Mouse (Mus musculus): ENCODE data around the gene Espn.
A peak's percentile ranks its signal among the peaks of the same experiment; 100 is the strongest.

Espn gene

GRCm38 (mm10) chr4:152097911-152098799, 54.0 kb downstream of the Espn start:
- no peak for DNase-seq (ENCODE audit: low spot score in 2 of 2)

- DNase-seq (ENCODE audit: low spot score in 2 of 2), result no peak
Measured at GRCm38 (mm10) chr4:152096927-152097326, 55.2 kb downstream of the Espn start.

- no peak for DNase-seq (ENCODE audit: low spot score in 2 of 2)
Measured at GRCm38 (mm10) chr4:152095937-152096910, 55.9 kb downstream of the Espn start.

- DNase-seq (ENCODE audit: low spot score in 2 of 2), result no peak
Measured at GRCm38 (mm10) chr4:152094233-152094632, 57.9 kb downstream of the Espn start.

- DNase-seq (ENCODE audit: low spot score in 2 of 2), result no peak
Measured at GRCm38 (mm10) chr4:152092751-152093293, 59.3 kb downstream of the Espn start.

- no peak for DNase-seq (ENCODE audit: low spot score in 2 of 2)
Measured at GRCm38 (mm10) chr4:152090191-152090590, 62.0 kb downstream of the Espn start.

GRCm38 (mm10) chr4:152088556-152089120, 63.5 kb downstream of the Espn start:
- peak; percentile 69 to 80 for DNase-seq (ENCODE audit: low spot score in 2 of 2)

- DNase-seq (ENCODE audit: low spot score in 2 of 2), result peak in 1 of 2 experiments; percentile 39
Measured at GRCm38 (mm10) chr4:152088133-152088532, 64.0 kb downstream of the Espn start.

- no peak for DNase-seq (ENCODE audit: low spot score in 2 of 2)
Measured at GRCm38 (mm10) chr4:152087211-152088081, 64.7 kb downstream of the Espn start.

- no peak for DNase-seq (ENCODE audit: low spot score in 2 of 2)
Measured at GRCm38 (mm10) chr4:152086505-152087210, 65.5 kb downstream of the Espn start.

- no peak for DNase-seq (ENCODE audit: low spot score in 2 of 2)
Measured at GRCm38 (mm10) chr4:152084616-152085015, 67.6 kb downstream of the Espn start.

- DNase-seq (ENCODE audit: low spot score in 2 of 2), result no peak
Measured at GRCm38 (mm10) chr4:152083611-152084220, 68.5 kb downstream of the Espn start.

GRCm38 (mm10) chr4:152079931-152080330, 72.2 kb downstream of the Espn start:
- no peak for DNase-seq (ENCODE audit: low spot score in 2 of 2)

GRCm38 (mm10) chr4:152079261-152079660, 72.9 kb downstream of the Espn start:
- no peak for DNase-seq (ENCODE audit: low spot score in 2 of 2)

GRCm38 (mm10) chr4:152078105-152078530, 74.1 kb downstream of the Espn start:
- DNase-seq (ENCODE audit: low spot score in 2 of 2), result no peak

GRCm38 (mm10) chr4:152077191-152077590, 75.0 kb downstream of the Espn start:
- no peak for DNase-seq (ENCODE audit: low spot score in 2 of 2)

GRCm38 (mm10) chr4:152074548-152074947, 77.6 kb downstream of the Espn start:
- no peak for DNase-seq (ENCODE audit: low spot score in 2 of 2)

GRCm38 (mm10) chr4:152073715-152074114, 78.5 kb downstream of the Espn start:
- no peak for DNase-seq (ENCODE audit: low spot score in 2 of 2)

GRCm38 (mm10) chr4:152072655-152073054, 79.5 kb downstream of the Espn start:
- DNase-seq (ENCODE audit: low spot score in 2 of 2), result no peak

Data from frontal cortex, postnatal 14 days (tissue).